Mouse (Mus musculus) cerebellum, adult 18-20 months (tissue): Measurements from ENCODE around the gene Loxl1.

Source experiments
- DNase-seq, 2 experiments: peaks; one replicate each; pipeline ENCODE4 v3.0.0; 2021

Loxl1 gene

GRCm38 (mm10) chr9:58311191-58311910, 1.6 kb downstream of the Loxl1 start:
- DNase-seq = no peak

DNA sequence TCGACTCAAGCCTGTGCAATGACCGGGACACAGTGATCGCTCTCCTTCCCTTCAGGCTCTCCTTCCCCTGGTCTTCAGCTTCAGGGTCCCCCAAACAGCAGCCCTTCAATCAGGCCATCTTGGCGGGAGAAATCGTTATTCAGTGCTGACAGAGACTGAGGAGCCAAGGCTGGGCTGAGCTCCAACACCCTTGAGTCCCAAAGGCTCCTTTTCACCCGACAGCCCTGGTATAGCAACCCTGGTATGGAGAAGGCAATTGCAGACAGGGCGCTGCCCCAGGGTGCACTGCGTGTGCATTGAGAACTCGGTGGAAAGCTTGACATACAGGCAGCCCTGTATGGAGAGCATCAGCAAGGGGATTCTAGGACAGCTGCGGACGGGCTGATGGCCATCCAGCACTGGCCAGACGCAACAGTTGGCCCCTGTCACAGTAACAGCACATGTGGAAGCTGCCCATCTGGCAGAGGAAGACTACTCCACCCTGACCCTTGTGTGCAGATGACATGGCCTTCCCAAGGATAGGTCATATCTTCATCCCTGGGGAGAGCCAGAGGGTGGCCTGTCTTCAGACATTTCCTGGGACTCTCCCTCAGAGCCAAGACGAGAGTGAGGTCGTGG, 2.8 kb downstream of the Loxl1 start:
- DNase-seq = no peak

DNA sequence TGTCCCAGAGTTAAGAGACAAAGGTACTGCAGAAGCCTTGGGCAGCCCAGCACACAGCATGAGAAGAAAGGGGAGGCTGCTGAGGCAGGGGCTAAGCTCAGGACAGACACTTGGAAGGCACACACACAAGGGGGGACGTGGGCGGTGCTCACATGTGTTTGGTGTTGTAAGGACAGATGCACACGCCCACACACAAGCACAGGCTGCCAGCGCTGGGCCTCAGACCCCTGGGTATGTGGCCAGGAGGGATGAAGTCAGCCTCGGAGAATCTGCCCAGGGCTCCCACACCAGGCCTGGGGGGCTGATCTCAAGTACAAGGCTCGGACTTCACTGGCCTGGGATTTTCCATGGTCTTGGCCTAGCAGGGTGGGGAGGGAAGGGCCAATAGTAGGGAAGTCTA, 4.6 kb downstream of the Loxl1 start:
- no peak for DNase-seq

GRCm38 (mm10) chr9:58305686-58306085, 7.3 kb downstream of the Loxl1 start:
- DNase-seq = peak; percentile 16 to 18

DNA sequence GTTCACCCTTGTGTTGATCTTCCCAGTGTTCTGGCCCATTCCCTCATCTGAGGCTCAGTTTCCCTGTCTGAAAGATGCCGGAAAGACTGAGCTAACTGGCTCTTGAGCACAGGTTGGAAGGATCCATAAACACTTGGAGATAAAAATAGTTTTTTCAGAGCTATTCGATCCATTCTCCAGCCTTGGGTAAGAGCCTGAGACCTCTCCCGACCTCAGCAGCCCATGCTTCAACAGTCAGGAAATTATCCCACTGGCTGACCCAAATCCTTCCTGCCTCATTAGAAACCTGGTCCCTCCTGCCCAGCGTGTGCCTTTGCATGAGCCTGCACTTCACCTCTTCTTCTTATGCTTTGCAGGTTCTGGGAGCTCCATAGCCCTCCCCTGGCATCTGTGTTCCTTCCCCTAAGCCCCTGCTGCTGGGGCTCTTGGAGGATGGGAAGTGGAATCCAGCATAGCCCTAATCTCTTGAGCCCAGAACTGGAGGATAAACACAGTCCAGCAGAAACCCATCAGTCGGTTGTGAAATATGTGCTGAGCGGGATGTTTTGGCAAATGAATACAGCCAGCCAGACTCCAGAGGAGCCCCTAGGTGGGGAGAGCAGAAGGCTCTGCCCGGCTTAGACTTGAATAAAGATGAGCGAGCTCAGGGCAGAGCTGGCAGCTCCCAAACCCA, 9.3 kb downstream of the Loxl1 start:
- no peak for DNase-seq

DNA sequence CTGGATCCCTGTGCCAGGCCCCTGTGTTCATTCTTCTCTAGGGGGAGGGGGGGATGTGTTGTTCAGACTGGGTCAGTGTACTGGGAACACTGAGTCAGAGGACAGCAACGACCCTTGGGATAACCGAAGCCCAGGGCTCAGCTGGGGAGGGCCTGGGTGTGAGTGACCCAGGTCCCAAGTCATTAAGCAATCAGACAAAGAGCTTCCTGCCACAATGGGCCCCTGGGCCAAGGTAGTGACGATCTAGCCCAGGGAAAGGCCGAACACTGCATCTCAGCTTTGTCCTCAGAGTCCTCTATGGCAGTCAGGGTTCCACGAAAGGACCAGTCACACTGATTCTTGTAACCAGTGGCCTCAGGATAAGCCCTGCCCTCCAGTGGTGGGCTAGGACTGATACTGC, 9.9 kb downstream of the Loxl1 start:
- DNase-seq = no peak

- DNase-seq = no peak
Observed at GRCm38 (mm10) chr9:58299356-58299799, 13.6 kb downstream of the Loxl1 start.

GRCm38 (mm10) chr9:58297961-58298477, 15.0 kb downstream of the Loxl1 start:
- DNase-seq = no peak

GRCm38 (mm10) chr9:58297065-58297464, 15.9 kb downstream of the Loxl1 start:
- no peak for DNase-seq

GRCm38 (mm10) chr9:58295766-58296361, 17.1 kb downstream of the Loxl1 start:
- no peak for DNase-seq

DNA sequence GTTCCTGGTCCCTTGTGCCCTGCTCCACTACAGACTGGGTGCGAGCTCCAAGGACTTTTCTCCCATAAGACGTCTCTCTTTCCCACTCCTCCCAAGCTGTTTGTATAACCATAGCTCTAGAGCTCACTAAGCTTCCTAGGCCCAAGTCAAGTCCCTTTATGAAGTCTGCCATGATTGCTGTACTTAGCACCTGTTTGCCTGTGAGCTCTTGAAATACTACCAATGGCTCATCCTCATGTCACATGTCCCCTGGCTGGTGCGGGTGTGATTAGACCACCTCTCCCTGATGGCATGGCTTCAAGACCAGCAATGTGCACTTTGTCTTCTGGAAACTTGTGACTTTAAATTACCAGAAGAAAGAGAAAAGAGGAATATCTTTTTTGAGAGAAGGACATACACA, 17.6 kb downstream of the Loxl1 start:
- DNase-seq = no peak

DNA sequence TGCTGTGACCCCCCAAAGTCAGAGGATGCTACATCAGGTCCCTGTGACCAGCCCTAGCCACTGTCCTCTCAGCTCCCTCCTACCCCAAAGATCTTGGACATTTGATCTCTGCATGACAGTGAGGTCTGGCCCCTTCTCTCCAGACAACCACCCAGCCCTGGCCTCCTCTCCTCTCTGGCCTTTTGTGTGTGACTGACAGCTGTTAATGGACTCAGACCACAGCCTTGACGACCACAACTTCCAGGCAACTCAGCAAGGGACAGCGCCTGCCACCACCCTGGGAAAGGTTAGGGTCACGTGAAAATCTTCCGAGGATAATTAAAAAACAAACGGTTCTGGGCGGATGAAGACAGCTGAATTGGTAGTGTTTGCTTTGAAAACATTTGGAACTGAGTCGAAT, 18.5 kb downstream of the Loxl1 start:
- DNase-seq = no peak

DNA sequence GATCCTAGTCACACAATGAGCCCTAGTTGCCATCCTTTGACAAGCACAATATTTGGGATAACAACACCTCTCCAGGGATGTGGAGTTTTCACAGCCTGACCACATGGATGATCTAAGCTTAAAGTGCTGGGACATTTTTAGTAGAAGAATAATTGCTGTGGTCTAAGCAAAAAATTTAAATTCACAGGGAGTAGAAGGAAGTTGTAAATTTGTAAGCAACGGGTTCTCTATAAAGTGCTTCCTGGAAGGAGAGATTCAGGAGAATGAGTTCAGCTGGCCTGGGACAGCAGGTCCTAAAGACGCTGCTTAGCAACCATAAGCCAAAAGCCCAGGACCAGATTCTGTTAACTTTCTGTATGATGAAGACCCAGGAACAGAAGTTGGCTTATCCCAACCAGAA, 23.1 kb downstream of the Loxl1 start:
- no peak for DNase-seq

DNA sequence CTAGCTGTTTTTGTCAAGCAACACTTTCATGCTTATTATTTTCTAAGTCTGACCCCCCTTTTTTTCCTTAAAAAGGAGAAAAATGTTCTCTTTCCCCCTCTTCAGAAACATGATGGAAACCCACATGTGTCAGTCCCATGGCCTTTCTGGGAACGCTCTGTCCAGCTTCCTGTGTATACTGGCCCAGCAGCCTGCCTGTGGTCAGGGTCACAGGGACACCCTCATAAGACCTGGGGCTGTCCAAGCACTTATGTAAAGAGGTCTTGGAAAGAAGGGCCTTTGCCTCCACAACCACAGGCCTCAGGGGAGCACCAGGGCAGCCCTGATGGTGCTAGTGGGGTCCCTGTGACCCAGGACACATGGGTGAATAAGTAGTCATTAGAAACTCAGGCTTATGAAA, 23.9 kb downstream of the Loxl1 start:
- no peak for DNase-seq

GRCm38 (mm10) chr9:58283431-58283830, 29.6 kb downstream of the Loxl1 start:
- DNase-seq = no peak

DNA sequence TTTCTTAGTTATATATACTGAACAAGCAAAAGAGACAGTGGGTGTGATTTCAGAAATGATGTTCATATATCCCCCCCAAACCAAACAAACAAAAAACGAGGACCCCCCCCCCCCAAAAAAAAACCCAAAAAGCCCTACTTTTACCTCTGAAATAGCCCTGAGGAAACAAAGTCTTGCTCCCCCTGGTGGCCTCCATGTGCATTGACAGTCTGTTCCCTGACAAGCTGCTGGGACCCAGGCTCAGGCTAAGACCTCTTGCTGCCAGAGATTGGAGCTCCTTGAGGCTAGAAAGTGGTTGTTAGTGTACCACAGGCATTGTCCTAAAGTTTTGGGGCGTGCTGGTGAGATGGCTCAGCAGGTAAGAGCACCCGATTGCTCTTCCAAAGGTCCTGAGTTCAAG, 31.4 kb downstream of the Loxl1 start:
- DNase-seq = peak; percentile 38 to 53

GRCm38 (mm10) chr9:58280259-58281109, 32.5 kb downstream of the Loxl1 start:
- DNase-seq = peak; percentile 62 to 64

GRCm38 (mm10) chr9:58279780-58280179, 33.2 kb downstream of the Loxl1 start:
- no peak for DNase-seq

- DNase-seq = no peak
Observed at GRCm38 (mm10) chr9:58278821-58279723, 33.9 kb downstream of the Loxl1 start.

- DNase-seq = no peak
Observed at GRCm38 (mm10) chr9:58278313-58278712, 34.7 kb downstream of the Loxl1 start.

DNA sequence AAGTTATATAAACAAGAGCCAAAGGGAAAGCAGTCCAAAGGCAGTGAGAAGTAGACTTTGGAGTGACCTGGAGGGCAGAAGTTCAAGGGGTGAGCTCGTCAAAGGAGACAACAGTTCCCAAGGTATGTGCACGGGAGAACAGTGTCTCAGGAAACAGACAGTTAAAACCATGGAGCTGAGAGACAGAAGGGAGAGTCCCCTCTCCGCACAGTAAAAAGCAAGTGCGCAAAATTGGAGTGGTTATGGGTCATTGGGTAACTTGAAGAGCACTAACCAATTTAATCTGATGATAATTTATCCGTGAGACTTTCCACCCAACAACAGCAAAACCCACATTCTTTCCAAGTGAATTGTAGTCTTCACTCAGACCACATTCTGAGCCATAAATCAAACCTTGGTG, 36.6 kb downstream of the Loxl1 start:
- DNase-seq = no peak
